Comparison of ENCODE assay signal across 19 mouse cellular contexts in the genomic region with DNA sequence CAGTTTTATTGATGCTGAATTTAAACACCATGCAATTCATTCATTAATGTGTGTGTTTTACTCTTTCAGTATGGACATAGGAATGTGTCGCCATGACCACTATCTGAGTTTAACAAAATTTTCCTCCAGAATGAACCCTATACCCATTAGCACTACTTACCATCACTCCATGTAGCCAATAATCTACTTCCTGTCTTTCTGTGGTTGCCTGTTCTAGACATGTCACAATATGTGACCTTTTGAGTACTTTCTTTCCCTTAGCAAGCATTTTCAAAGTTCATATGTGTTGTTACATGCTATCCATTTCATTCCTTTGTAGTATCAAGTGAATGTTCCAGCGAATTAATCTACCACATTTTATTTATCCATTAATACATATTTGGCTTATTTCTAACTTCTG.
A peak's percentile ranks its signal among the peaks of the same experiment; 100 is the strongest.
DNase-seq lines count a peak whose midpoint lies in the region; ATAC-seq lines count a peak whose summit lies in the region.
"Had no signal": no experiment of that assay in that cellular context is flagged by ENCODE, and none has a peak within 500 bp of the region (broad histone marks: within the 10 kb centered on the region; RNA-seq: fewer than 3 reads in every experiment).

No protein-coding gene starts in this region.

- DNase-seq in spleen, postnatal 36 days (ENCODE audit: low spot score in 2 of 2): no peak
- DNase-seq in natural killer cell, adult 2 months (ENCODE audit: low spot score in 2 of 2): no peak
- no peak for DNase-seq in thymus, adult 18-20 months
- DNase-seq: adrenal gland, adult 2 months; adrenal gland, adult 8-10 months; adrenal gland, postnatal 10 days; adrenal gland, postnatal 14 days; adrenal gland, postnatal 25 days; adrenal gland, postnatal 36 days; B cell, adult 2 months; cerebellum, adult 11 months; cerebellum, adult 11-12 months; cerebellum, adult 18-20 months; cerebellum, adult 2 months had no signal

- ATAC-seq in CD4-positive, CD25-positive, alpha-beta regulatory T cell, adult 4 months: peak; percentile 69
- 0 out of 2 replicates have a peak, but pooled peaks have one; percentile 20 for ATAC-seq in granulocyte monocyte progenitor cell, adult 5-6 weeks (replicated peaks; ENCODE audit: poor library complexity, severe bottlenecking)
- ATAC-seq in monocyte, adult 5-6 weeks (replicated peaks; ENCODE audit: insufficient number of reproducible peaks, low FRiP score, low TSS enrichment, poor library complexity, severe bottlenecking): peak; percentile 84
- ATAC-seq: activated CD4-positive, CD25-positive, alpha-beta regulatory T cell, adult 4 months; Patski had no signal

Comparison
In these comparisons a context has a peak if more than half of its experiments do, and no peak if none do; other contexts are left out.
1. ATAC-seq: peak in every context shown above with its lines; median percentile 84 in monocyte, adult 5-6 weeks; 69 in CD4-positive, CD25-positive, alpha-beta regulatory T cell, adult 4 months; 20 in granulocyte monocyte progenitor cell, adult 5-6 weeks.